Mouse (Mus musculus) midbrain, embryonic 16.5 days (tissue): Measurements from ENCODE around the gene Chadl. TPM values are rescaled to one million over a fixed set of nuclear protein-coding genes. Genes with fewer than 3 reads are reported as not detected.
A peak's percentile ranks its signal among the peaks of the same experiment; 100 is the strongest.

Source experiments
- ATAC-seq: fragments of 200-750 bp; cut with Nextera tagmentation; 2 replicates; pipeline ENCODE4 v1.8.0; 2017; ENCODE audit warnings: moderate TSS enrichment
- H3K27ac ChIP-seq: fragments of 300-500 bp; sonication (generic); 2 replicates; pipeline ENCODE4 v1.5.1; 2014; ENCODE audit warnings: mild to moderate bottlenecking, low read length, mixed read lengths
- H3K27me3 ChIP-seq: fragments of 300-500 bp; sonication (generic); 2 replicates; pipeline ENCODE4 v1.6.1; 2014; ENCODE audit warnings: low read depth, low read length, mixed read lengths; ENCODE audit not compliant: control insufficient read depth, insufficient read depth
- H3K36me3 ChIP-seq: fragments of 300-500 bp; sonication (generic); 2 replicates; pipeline ENCODE4 v1.6.1; 2014; ENCODE audit warnings: mild to moderate bottlenecking, low read length, moderate library complexity, mixed read lengths; ENCODE audit not compliant: control insufficient read depth, insufficient read depth
- H3K4me1 ChIP-seq: fragments of 300-500 bp; sonication (generic); 2 replicates; pipeline ENCODE4 v1.6.1; 2014; ENCODE audit warnings: mild to moderate bottlenecking, low read length, mixed read lengths; ENCODE audit not compliant: control insufficient read depth, insufficient read depth
- H3K4me2 ChIP-seq: fragments of 300-500 bp; sonication (generic); 2 replicates; pipeline ENCODE4 v1.6.1; 2014; ENCODE audit warnings: mild to moderate bottlenecking, low read length, mixed read lengths
- H3K4me3 ChIP-seq: fragments of 300-500 bp; sonication (generic); 2 replicates; pipeline ENCODE4 v1.5.1; 2014; ENCODE audit warnings: low read depth, mild to moderate bottlenecking, low read length, moderate library complexity, mixed read lengths
- H3K9ac ChIP-seq: fragments of 300-500 bp; sonication (generic); 2 replicates; pipeline ENCODE4 v1.6.1; 2014; ENCODE audit warnings: low read depth, low read length, mixed read lengths
- H3K9me3 ChIP-seq: fragments of 300-500 bp; sonication (generic); replicated peaks from 2 replicates; pipeline ENCODE4 v1.6.1; 2014; ENCODE audit warnings: mild to moderate bottlenecking, low read length, mixed read lengths; ENCODE audit not compliant: control insufficient read depth, poor library complexity, severe bottlenecking
- WGBS: fragments of 180-500 bp; shearing (Covaris S2); extraction: QIAGEN DNeasy Blood & Tissue Kit; methylation state at CpG from one replicate; pipeline ENCODE4 v1.1.7; 2014; 5-methylcytosine and 5-hydroxymethylcytosine counted together
- polyA plus RNA-seq: library from polyadenylated mRNA; unstranded; fragments of >200 nt; fragmentation: Nextera tagmentation; extraction: Ambion mirVana; gene quantifications from 2 replicates; pipeline ENCODE4 v1.2.1, GENCODE M21; 2015

Chadl gene
- polyA plus RNA-seq, 1 experiment from 2014 or later, result 42.5 TPM

GRCm38 (mm10) chr15:81693967-81694881, 2.9 kb downstream of the Chadl start:
- H3K27ac ChIP-seq, result peak overlapping the region; percentile 75
- peaks cover 13% of the 10 kb centered on the region for H3K27me3 ChIP-seq
- no peaks in the 10 kb centered on the region for H3K36me3 ChIP-seq
- no peaks in the 10 kb centered on the region for H3K9me3 ChIP-seq
- peak; percentile 83 for ATAC-seq
- H3K9ac ChIP-seq, result peak overlapping the region; percentile 80
- peaks cover 13% of the 10 kb centered on the region; the same call in 1 of the 2 replicates for H3K4me1 ChIP-seq
- H3K4me2 ChIP-seq, result peak overlapping the region; percentile 89
- H3K4me3 ChIP-seq, result peak overlapping the region; percentile 66
- WGBS, result under 1% methylated on average over 54 of the region's 107 CpGs

- peaks cover 13% of the 10 kb centered on the region; the same call in 1 of the 2 replicates for H3K4me1 ChIP-seq
- peaks cover under 1% of the 10 kb centered on the region; the same call in 1 of the 2 replicates for H3K36me3 ChIP-seq
- peak overlapping the region; percentile 89 for H3K4me2 ChIP-seq
- H3K4me3 ChIP-seq, result peak overlapping the region; percentile 66
- H3K9me3 ChIP-seq, result no peaks in the 10 kb centered on the region
- WGBS, result 4% methylated on average over 41 of the region's 41 CpGs
- H3K27me3 ChIP-seq, result peaks cover 13% of the 10 kb centered on the region
- peak overlapping the region; percentile 75 for H3K27ac ChIP-seq
- peak overlapping the region; percentile 80 for H3K9ac ChIP-seq
- ATAC-seq, result peak; percentile 25
Observed at GRCm38 (mm10) chr15:81693366-81693966, 3.6 kb downstream of the Chadl start.

- H3K27ac ChIP-seq, result no peak overlapping the region
- 95% methylated on average over 4 of the region's 4 CpGs for WGBS
- no peak overlapping the region for H3K4me3 ChIP-seq
- no peak overlapping the region for H3K4me2 ChIP-seq
- no peaks in the 10 kb centered on the region for H3K9me3 ChIP-seq
- ATAC-seq, result no peak
- H3K27me3 ChIP-seq, result no peaks in the 10 kb centered on the region
- H3K36me3 ChIP-seq, result peaks cover 51% of the 10 kb centered on the region
- no peaks in the 10 kb centered on the region for H3K4me1 ChIP-seq
- H3K9ac ChIP-seq, result no peak overlapping the region
Observed at GRCm38 (mm10) chr15:81680301-81680805, 16.7 kb downstream of the Chadl start.

- H3K9me3 ChIP-seq, result no peaks in the 10 kb centered on the region
- H3K9ac ChIP-seq, result no peak overlapping the region
- no peak for ATAC-seq
- H3K4me3 ChIP-seq, result no peak overlapping the region
- H3K4me2 ChIP-seq, result no peak overlapping the region
- 90% methylated on average over 3 of the region's 3 CpGs for WGBS
- peaks cover 25% of the 10 kb centered on the region for H3K36me3 ChIP-seq
- H3K27ac ChIP-seq, result no peak overlapping the region
- H3K4me1 ChIP-seq, result no peaks in the 10 kb centered on the region
- no peaks in the 10 kb centered on the region for H3K27me3 ChIP-seq
Observed at GRCm38 (mm10) chr15:81676637-81677036, 20.4 kb downstream of the Chadl start.

GRCm38 (mm10) chr15:81670231-81670640, 26.9 kb downstream of the Chadl start:
- Histone ChIP-seq H3K9me3 (no peaks in the 10 kb centered on the region), H3K27ac (no peak overlapping the region), H3K4me3 (no peak overlapping the region), H3K27me3 (no peaks in the 10 kb centered on the region), H3K4me1 (peaks cover 2% of the 10 kb centered on the region), H3K36me3 (peaks cover 18% of the 10 kb centered on the region), H3K4me2 (no peak overlapping the region), H3K9ac (no peak overlapping the region)
- WGBS, result 90% methylated on average over 4 of the region's 4 CpGs
- ATAC-seq, result peak; percentile 28; the same call in 1 of the 2 replicates

GRCm38 (mm10) chr15:81666957-81667356, 30.1 kb downstream of the Chadl start:
- H3K4me2 ChIP-seq, result no peak overlapping the region
- H3K36me3 ChIP-seq, result peaks cover 16% of the 10 kb centered on the region
- no peaks in the 10 kb centered on the region for H3K27me3 ChIP-seq
- H3K4me3 ChIP-seq, result no peak overlapping the region
- no peak overlapping the region for H3K9ac ChIP-seq
- peaks cover 10% of the 10 kb centered on the region for H3K4me1 ChIP-seq
- no peak for ATAC-seq
- H3K9me3 ChIP-seq, result no peaks in the 10 kb centered on the region
- WGBS, result 87% methylated on average over 10 of the region's 10 CpGs
- no peak overlapping the region for H3K27ac ChIP-seq

- H3K4me2 ChIP-seq, result peak within 1 kb of the TSS; percentile 79
- H3K9ac ChIP-seq, result peak within 1 kb of the TSS; percentile 75
- H3K9me3 ChIP-seq, result no peaks in the 10 kb centered on the region
- no peaks in the 10 kb centered on the region for H3K27me3 ChIP-seq
- H3K36me3 ChIP-seq, result 0 out of 2 replicates have a peak, but pooled peaks cover 6% of the 10 kb centered on the region
- H3K4me1 ChIP-seq, result peaks cover 10% of the 10 kb centered on the region
- peak within 1 kb of the TSS; percentile 70 for H3K27ac ChIP-seq
- peak; percentile 99 for ATAC-seq
- under 1% methylated on average over 55 of the region's 55 CpGs for WGBS
- peak within 1 kb of the TSS; percentile 81 for H3K4me3 ChIP-seq
Observed at GRCm38 (mm10) chr15:81663697-81664561, 33.2 kb downstream of the Chadl start, which contains the start of gene L3mbtl2. Gene L3mbtl2, plus strand, starts transcription at chr15:81663889.

- H3K27ac ChIP-seq, result no peak overlapping the region
- H3K4me2 ChIP-seq, result peak overlapping the region; percentile 79
- 66% methylated on average over 10 of the region's 10 CpGs for WGBS
- 0 out of 2 replicates have a peak, but pooled peaks cover 2% of the 10 kb centered on the region for H3K36me3 ChIP-seq
- peak; percentile 15 for ATAC-seq
- H3K4me1 ChIP-seq, result peaks cover 10% of the 10 kb centered on the region
- H3K4me3 ChIP-seq, result peak overlapping the region; percentile 81
- no peaks in the 10 kb centered on the region for H3K9me3 ChIP-seq
- H3K27me3 ChIP-seq, result no peaks in the 10 kb centered on the region
- H3K9ac ChIP-seq, result no peak overlapping the region
Observed at GRCm38 (mm10) chr15:81663281-81663680, 33.8 kb downstream of the Chadl start.
